Mouse (Mus musculus) frontal cortex, adult 2 months (tissue): ENCODE data around the gene Il17rb. TPM values are rescaled to one million over a fixed set of nuclear protein-coding genes. Genes with fewer than 3 reads are reported as not detected.

Source experiments
- DNase-seq, 2 experiments: peaks; one replicate each; pipeline ENCODE4 v3.0.0; 2022; ENCODE audit warnings: low spot score in 1 of 2; ENCODE audit errors: extremely low spot score in 1 of 2
- polyA plus RNA-seq: library from polyadenylated mRNA; depleted of rRNA; stranded (reverse); fragments of >200 nt; gene quantifications from 2 replicates; pipeline ENCODE4 v1.2.3, GENCODE M21; 2012; rRNA removed

Gene Il17rb
- polyA plus RNA-seq, 1 experiment = 1.8 TPM

- DNase-seq = no peak
These were observed 37.2 kb downstream of the Il17rb start for GRCm38 (mm10) chr14:29971446-29971845.

GRCm38 (mm10) chr14:29968075-29968821 is 40.4 kb downstream of the Il17rb start, which contains the start of gene Selenok:
TSS of gene Selenok (plus strand) at chr14:29968308.
- peak; percentile 99 for DNase-seq

- DNase-seq = no peak
These were observed 41.1 kb downstream of the Il17rb start for GRCm38 (mm10) chr14:29967611-29968010.

GRCm38 (mm10) chr14:29957393-29957792 is 51.3 kb downstream of the Il17rb start:
- peak in 1 of 2 experiments; percentile 46 for DNase-seq

GRCm38 (mm10) chr14:29950805-29951204 is 57.9 kb downstream of the Il17rb start:
- DNase-seq = no peak

GRCm38 (mm10) chr14:29946761-29947309 is 61.9 kb downstream of the Il17rb start:
- DNase-seq = no peak

Other genes starting within 250 kb of the Il17rb start
- 211 and 231 TPM in 2 replicates for gene Selenok, start 40.6 kb downstream of the Il17rb start, polyA plus RNA-seq
- 63.4 and 71.3 TPM in 2 replicates for gene Actr8, start 30.6 kb downstream of the Il17rb start, polyA plus RNA-seq
- gene Chdh, start 127 bp upstream of the Il17rb start, polyA plus RNA-seq = 1.8 and 1.9 TPM in 2 replicates